Mouse (Mus musculus) lung, postnatal 0 days (tissue): ENCODE measurements at regions not wholly inside any gene's neighbourhood (a gene's known extent, or its start where the extent isn't known, plus 50 kb on each side); places are given as distances from the start of the nearest gene placed in this dataset.

Source experiments
- CTCF ChIP-seq: IDR thresholded peaks from 2 replicates; pipeline ENCODE4 v1.5.1; 2016; ENCODE audit warnings: antibody characterized with exemption, mild to moderate bottlenecking
- EP300 ChIP-seq: IDR thresholded peaks from 2 replicates; pipeline ENCODE4 v1.6.1; 2016; ENCODE audit warnings: antibody characterized with exemption, mild to moderate bottlenecking, control low read depth

DNA sequence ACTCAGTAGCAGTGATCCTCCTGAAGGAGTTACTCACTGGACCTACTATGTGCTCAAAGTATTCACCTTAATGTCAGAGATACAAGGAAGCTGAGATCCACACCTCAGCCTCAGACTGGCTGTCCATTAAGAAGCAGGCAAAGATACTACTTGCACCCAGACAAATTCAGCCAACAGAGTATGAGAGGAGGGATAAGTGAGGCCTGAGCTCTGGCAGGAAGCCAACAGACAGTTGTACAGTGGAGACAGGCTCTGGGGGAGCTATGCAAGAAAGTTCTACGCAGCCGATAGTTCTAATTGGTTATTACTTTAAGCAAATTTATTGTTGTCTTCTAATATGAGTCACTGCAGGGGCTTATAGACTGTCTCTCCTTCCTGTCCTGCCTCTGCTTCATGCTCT, 152.2 kb upstream of the Mgmt start:
- no peak for TF ChIP-seq CTCF
- no peak for TF ChIP-seq EP300
